Mouse (Mus musculus): Measurements from ENCODE around the gene Fkbp5. TPM values are rescaled to one million over a fixed set of nuclear protein-coding genes. Genes with fewer than 3 reads are reported as not detected.

Fkbp5 gene
- polyA plus RNA-seq, 1 experiment from 2014 or later, result 7.1 TPM

DNA sequence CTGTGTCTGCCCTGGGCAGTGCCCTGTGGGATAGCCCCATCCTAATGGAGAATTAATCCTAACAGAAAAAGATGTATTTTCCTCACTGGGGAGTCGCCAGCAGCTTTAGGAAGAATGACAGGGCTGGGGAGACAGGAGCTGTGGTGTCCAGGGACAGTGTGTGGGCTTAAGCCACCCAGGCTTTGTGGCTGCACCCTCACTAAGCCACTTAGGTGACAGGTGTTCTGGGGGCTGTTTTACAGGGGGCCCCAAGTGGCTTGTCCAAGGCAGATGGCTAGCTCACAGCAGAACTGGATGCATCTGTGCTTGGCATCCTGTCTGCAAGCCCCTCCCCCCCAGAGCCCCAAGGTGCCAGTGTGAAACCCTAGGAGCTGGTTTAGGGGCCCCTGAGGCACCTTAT lies 145.4 kb downstream of the Fkbp5 start:
- 73% methylated on average over 1 of the region's 1 CpGs for WGBS
- H3K27ac ChIP-seq (ENCODE audit: low read length), result no peak overlapping the region

GRCm38 (mm10) chr17:28371286-28371685 lies 146.0 kb downstream of the Fkbp5 start:
- H3K9ac ChIP-seq (replicated peaks; ENCODE audit: low read depth, low read length), result no peak overlapping the region
- ATAC-seq (ENCODE audit: insufficient number of reproducible peaks, insufficient read depth, low FRiP score, low read depth), result no peak
- H3K36me3 ChIP-seq (ENCODE audit: control insufficient read depth, insufficient read depth, low read length), result no peaks in the 10 kb centered on the region
- H3K4me2 ChIP-seq (replicated peaks; ENCODE audit: low read depth, low read length), result no peak overlapping the region
- 53% methylated on average over 2 of the region's 2 CpGs for WGBS
- H3K27ac ChIP-seq (ENCODE audit: low read length), result no peak overlapping the region
- H3K9me3 ChIP-seq (ENCODE audit: control insufficient read depth, low read depth, low read length), result no peaks in the 10 kb centered on the region
- no peak overlapping the region for H3K4me3 ChIP-seq (ENCODE audit: low read depth, low read length)
- H3K27me3 ChIP-seq (ENCODE audit: control insufficient read depth, insufficient read depth, low read length), result no peaks in the 10 kb centered on the region
- H3K4me1 ChIP-seq (ENCODE audit: control insufficient read depth, insufficient read depth, low read length), result peaks cover 4% of the 10 kb centered on the region; the same call in 1 of the 2 replicates

More for the DNA sequence above, 145.4 kb downstream of the Fkbp5 start:
- Histone ChIP-seq H3K36me3 (ENCODE audit: control insufficient read depth, insufficient read depth, low read length) (no peaks in the 10 kb centered on the region), H3K4me3 (ENCODE audit: low read depth, low read length) (no peak overlapping the region), H3K27me3 (ENCODE audit: control insufficient read depth, insufficient read depth, low read length) (no peaks in the 10 kb centered on the region), H3K9ac (replicated peaks; ENCODE audit: low read depth, low read length) (no peak overlapping the region), H3K9me3 (ENCODE audit: control insufficient read depth, low read depth, low read length) (no peaks in the 10 kb centered on the region), H3K4me1 (ENCODE audit: control insufficient read depth, insufficient read depth, low read length) (peaks cover 4% of the 10 kb centered on the region; the same call in 1 of the 2 replicates), H3K4me2 (replicated peaks; ENCODE audit: low read depth, low read length) (no peak overlapping the region)
- no peak for ATAC-seq (ENCODE audit: insufficient number of reproducible peaks, insufficient read depth, low FRiP score, low read depth)

GRCm38 (mm10) chr17:28369056-28369455 lies 148.3 kb downstream of the Fkbp5 start:
- Histone ChIP-seq H3K9ac (replicated peaks; ENCODE audit: low read depth, low read length) (no peak overlapping the region), H3K4me2 (replicated peaks; ENCODE audit: low read depth, low read length) (no peak overlapping the region), H3K27ac (ENCODE audit: low read length) (no peak overlapping the region), H3K27me3 (ENCODE audit: control insufficient read depth, insufficient read depth, low read length) (0 out of 2 replicates have a peak, but pooled peaks cover under 1% of the 10 kb centered on the region), H3K4me1 (ENCODE audit: control insufficient read depth, insufficient read depth, low read length) (peaks cover 7% of the 10 kb centered on the region; the same call in 1 of the 2 replicates), H3K9me3 (ENCODE audit: control insufficient read depth, low read depth, low read length) (no peaks in the 10 kb centered on the region), H3K4me3 (ENCODE audit: low read depth, low read length) (no peak overlapping the region), H3K36me3 (ENCODE audit: control insufficient read depth, insufficient read depth, low read length) (no peaks in the 10 kb centered on the region)
- ATAC-seq (ENCODE audit: insufficient number of reproducible peaks, insufficient read depth, low FRiP score, low read depth), result peak; percentile 68; the same call in 1 of the 2 replicates
- WGBS, result 65% methylated on average over 5 of the region's 5 CpGs

- Histone ChIP-seq H3K36me3 (ENCODE audit: control insufficient read depth, insufficient read depth, low read length) (no peaks in the 10 kb centered on the region), H3K9me3 (ENCODE audit: control insufficient read depth, low read depth, low read length) (no peaks in the 10 kb centered on the region), H3K9ac (replicated peaks; ENCODE audit: low read depth, low read length) (no peak overlapping the region), H3K27me3 (ENCODE audit: control insufficient read depth, insufficient read depth, low read length) (0 out of 2 replicates have a peak, but pooled peaks cover 6% of the 10 kb centered on the region), H3K27ac (ENCODE audit: low read length) (no peak overlapping the region), H3K4me3 (ENCODE audit: low read depth, low read length) (no peak overlapping the region), H3K4me1 (ENCODE audit: control insufficient read depth, insufficient read depth, low read length) (peaks cover 11% of the 10 kb centered on the region; the same call in 1 of the 2 replicates), H3K4me2 (replicated peaks; ENCODE audit: low read depth, low read length) (no peak overlapping the region)
- no peak for ATAC-seq (ENCODE audit: insufficient number of reproducible peaks, insufficient read depth, low FRiP score, low read depth)
- 8% methylated on average over 13 of the region's 13 CpGs for WGBS
Measured at GRCm38 (mm10) chr17:28368449-28368848, 148.9 kb downstream of the Fkbp5 start.

- H3K27ac ChIP-seq (ENCODE audit: low read length), result no peak within 1 kb of the TSS
- H3K9me3 ChIP-seq (ENCODE audit: control insufficient read depth, low read depth, low read length), result no peaks in the 10 kb centered on the region
- peak within 1 kb of the TSS; percentile 41 for H3K4me2 ChIP-seq (replicated peaks; ENCODE audit: low read depth, low read length)
- peak within 1 kb of the TSS; percentile 21 for H3K4me3 ChIP-seq (ENCODE audit: low read depth, low read length)
- H3K27me3 ChIP-seq (ENCODE audit: control insufficient read depth, insufficient read depth, low read length), result 0 out of 2 replicates have a peak, but pooled peaks cover 7% of the 10 kb centered on the region
- peaks cover 18% of the 10 kb centered on the region; the same call in 1 of the 2 replicates for H3K4me1 ChIP-seq (ENCODE audit: control insufficient read depth, insufficient read depth, low read length)
- H3K9ac ChIP-seq (replicated peaks; ENCODE audit: low read depth, low read length), result peak within 1 kb of the TSS; percentile 10; the same call in 1 of the 2 replicates
- no peak for ATAC-seq (ENCODE audit: insufficient number of reproducible peaks, insufficient read depth, low FRiP score, low read depth)
- no peaks in the 10 kb centered on the region for H3K36me3 ChIP-seq (ENCODE audit: control insufficient read depth, insufficient read depth, low read length)
- WGBS, result 37% methylated on average over 8 of the region's 8 CpGs
Measured at GRCm38 (mm10) chr17:28365122-28365521, 152.2 kb downstream of the Fkbp5 start, which contains the start of gene Tulp1. TSS of gene Tulp1 (minus strand) at chr17:28365222.

DNA sequence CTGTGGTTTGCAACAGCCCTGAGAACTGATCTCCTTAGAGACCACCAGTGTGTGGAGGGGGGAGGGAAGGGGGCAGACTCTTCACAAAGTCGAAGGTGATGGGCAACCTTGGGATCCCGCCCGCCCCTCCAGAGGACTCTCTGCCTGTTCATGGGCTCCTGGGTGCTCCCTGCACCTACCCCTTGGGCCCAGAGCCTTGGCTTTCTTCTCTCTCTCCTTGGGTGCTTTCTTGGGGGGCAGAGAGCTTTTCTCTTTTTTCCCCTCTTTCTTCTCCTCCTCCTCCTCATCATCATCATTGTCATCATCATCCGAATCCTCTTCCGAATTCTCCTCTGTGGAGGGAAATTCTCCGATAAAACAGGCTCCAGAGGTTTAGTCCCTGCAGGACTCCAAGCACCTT lies 153.8 kb downstream of the Fkbp5 start:
- Histone ChIP-seq H3K9ac (replicated peaks; ENCODE audit: low read depth, low read length) (no peak overlapping the region), H3K4me1 (ENCODE audit: control insufficient read depth, insufficient read depth, low read length) (peaks cover 18% of the 10 kb centered on the region; the same call in 1 of the 2 replicates), H3K4me2 (replicated peaks; ENCODE audit: low read depth, low read length) (peak overlapping the region; percentile 42), H3K4me3 (ENCODE audit: low read depth, low read length) (no peak overlapping the region), H3K27me3 (ENCODE audit: control insufficient read depth, insufficient read depth, low read length) (0 out of 2 replicates have a peak, but pooled peaks cover 7% of the 10 kb centered on the region), H3K27ac (ENCODE audit: low read length) (no peak overlapping the region), H3K36me3 (ENCODE audit: control insufficient read depth, insufficient read depth, low read length) (no peaks in the 10 kb centered on the region), H3K9me3 (ENCODE audit: control insufficient read depth, low read depth, low read length) (no peaks in the 10 kb centered on the region)
- WGBS, result 37% methylated on average over 6 of the region's 6 CpGs
- ATAC-seq (ENCODE audit: insufficient number of reproducible peaks, insufficient read depth, low FRiP score, low read depth), result no peak

DNA sequence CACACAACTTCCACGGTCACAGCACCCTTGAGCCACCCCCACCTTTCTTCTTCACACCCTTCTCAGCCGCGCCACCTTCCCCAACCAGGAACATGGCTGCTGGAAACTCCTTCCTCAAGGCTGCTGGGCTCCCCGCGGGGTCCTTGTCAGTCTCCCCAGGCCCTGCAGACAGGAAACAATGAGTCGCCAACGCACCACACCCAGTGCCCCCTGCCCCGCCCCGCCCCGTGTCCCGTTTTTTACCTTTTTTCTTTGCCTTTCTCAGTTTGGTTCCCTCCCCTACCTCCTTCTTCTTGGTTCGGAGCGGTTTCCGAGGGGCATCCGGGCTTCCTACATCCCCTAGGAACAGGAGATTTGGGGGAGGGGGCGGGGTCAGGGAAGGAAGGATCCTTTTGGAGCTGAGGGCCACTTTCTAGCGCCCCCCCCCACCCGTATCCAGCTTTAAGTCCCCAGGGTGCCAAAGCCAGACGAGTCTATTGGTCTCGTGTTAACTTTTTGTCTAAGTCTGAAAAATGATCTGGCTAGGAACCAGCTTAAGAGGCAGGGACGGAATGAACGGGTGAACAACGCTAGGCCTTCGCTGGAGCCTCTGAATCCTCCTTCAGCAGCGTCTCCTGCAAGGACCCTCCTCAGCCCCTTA lies 154.6 kb downstream of the Fkbp5 start:
- H3K4me2 ChIP-seq (replicated peaks; ENCODE audit: low read depth, low read length), result peak overlapping the region; percentile 42
- WGBS, result 2% methylated on average over 25 of the region's 25 CpGs
- H3K27me3 ChIP-seq (ENCODE audit: control insufficient read depth, insufficient read depth, low read length), result 0 out of 2 replicates have a peak, but pooled peaks cover 7% of the 10 kb centered on the region
- H3K9ac ChIP-seq (replicated peaks; ENCODE audit: low read depth, low read length), result no peak overlapping the region
- peaks cover 18% of the 10 kb centered on the region; the same call in 1 of the 2 replicates for H3K4me1 ChIP-seq (ENCODE audit: control insufficient read depth, insufficient read depth, low read length)
- no peaks in the 10 kb centered on the region for H3K9me3 ChIP-seq (ENCODE audit: control insufficient read depth, low read depth, low read length)
- H3K4me3 ChIP-seq (ENCODE audit: low read depth, low read length), result peak overlapping the region; percentile 24
- H3K36me3 ChIP-seq (ENCODE audit: control insufficient read depth, insufficient read depth, low read length), result no peaks in the 10 kb centered on the region
- no peak overlapping the region for H3K27ac ChIP-seq (ENCODE audit: low read length)
- ATAC-seq (ENCODE audit: insufficient number of reproducible peaks, insufficient read depth, low FRiP score, low read depth), result no peak

- 42% methylated on average over 11 of the region's 11 CpGs for WGBS
- Histone ChIP-seq H3K27me3 (ENCODE audit: control insufficient read depth, insufficient read depth, low read length) (0 out of 2 replicates have a peak, but pooled peaks cover 7% of the 10 kb centered on the region), H3K9ac (replicated peaks; ENCODE audit: low read depth, low read length) (no peak overlapping the region), H3K4me3 (ENCODE audit: low read depth, low read length) (peak overlapping the region; percentile 24), H3K4me1 (ENCODE audit: control insufficient read depth, insufficient read depth, low read length) (peaks cover 18% of the 10 kb centered on the region; the same call in 1 of the 2 replicates), H3K36me3 (ENCODE audit: control insufficient read depth, insufficient read depth, low read length) (no peaks in the 10 kb centered on the region), H3K9me3 (ENCODE audit: control insufficient read depth, low read depth, low read length) (no peaks in the 10 kb centered on the region), H3K27ac (ENCODE audit: low read length) (no peak overlapping the region), H3K4me2 (replicated peaks; ENCODE audit: low read depth, low read length) (peak overlapping the region; percentile 42)
- no peak for ATAC-seq (ENCODE audit: insufficient number of reproducible peaks, insufficient read depth, low FRiP score, low read depth)
Measured at GRCm38 (mm10) chr17:28361921-28362652, 155.2 kb downstream of the Fkbp5 start.
